Mouse (Mus musculus) CH12.LX (cell line): ENCODE measurements around the gene Cdyl2. TPM values are rescaled to one million over a fixed set of nuclear protein-coding genes. Genes with fewer than 3 reads are reported as not detected.

Source experiments
- DNase-seq: peaks from one replicate; pipeline ENCODE4 v3.0.0-alpha.2; 2013; ENCODE audit errors: extremely low read depth
- H3K27ac ChIP-seq: 2 replicates; pipeline ENCODE4 v1.5.1; 2012; ENCODE audit warnings: low read depth, mild to moderate bottlenecking, control low read depth, moderate library complexity; ENCODE audit not compliant: insufficient read depth
- H3K27me3 ChIP-seq: replicated peaks from 2 replicates; pipeline ENCODE3; 2012; ENCODE audit warnings: inconsistent platforms
- H3K36me3 ChIP-seq, 2 experiments: replicated peaks in 1 of 2; 2 replicates each; pipeline versions ENCODE3 to v1.6.1; 2012; ENCODE audit warnings: inconsistent platforms in 1 of 2, low read length in 1 of 2, mild to moderate bottlenecking in 1 of 2, mixed read lengths in 1 of 2, moderate library complexity in 1 of 2; ENCODE audit not compliant: control insufficient read depth in 1 of 2, insufficient read depth in 1 of 2
- H3K4me1 ChIP-seq, 2 experiments: 2 replicates each; pipeline ENCODE4 v1.6.1; 2012; ENCODE audit warnings: inconsistent platforms in 1 of 2, moderate library complexity in 1 of 2; ENCODE audit not compliant: insufficient read depth in 2 of 2, control insufficient read depth in 1 of 2
- H3K4me2 ChIP-seq: 2 replicates; pipeline ENCODE4 v1.6.1; 2012; ENCODE audit warnings: low read depth, mild to moderate bottlenecking, control low read depth; ENCODE audit not compliant: poor library complexity, insufficient read depth, severe bottlenecking
- H3K4me3 ChIP-seq, 3 experiments: fragments of 150-350 bp in 1 of 3; sonication (generic) in 1 of 3; replicated peaks in 1 of 3; 2 replicates each; pipeline versions ENCODE3 to v1.5.1; 2011 to 2012; ENCODE audit warnings: low read depth in 2 of 3, low read length in 2 of 3, mild to moderate bottlenecking in 2 of 3, moderate library complexity in 2 of 3, control low read depth in 1 of 3, improper control_type of control experiment in 1 of 3, inconsistent platforms in 1 of 3, mixed read lengths in 1 of 3; ENCODE audit not compliant: poor library complexity in 1 of 3
- H3K79me2 ChIP-seq: replicated peaks from 2 replicates; pipeline ENCODE4 v1.6.1; 2012; ENCODE audit warnings: mild to moderate bottlenecking, moderate library complexity; ENCODE audit not compliant: control insufficient read depth, poor library complexity, insufficient read depth, severe bottlenecking; ENCODE audit errors: extremely low read depth
- H3K9ac ChIP-seq: 2 replicates; pipeline ENCODE4 v1.6.1; 2012; ENCODE audit warnings: low read depth, mild to moderate bottlenecking, control low read depth, moderate library complexity; ENCODE audit not compliant: insufficient read depth
- H3K9me3 ChIP-seq: replicated peaks from 2 replicates; pipeline ENCODE3; 2012; ENCODE audit warnings: low read length, inconsistent platforms, mixed read lengths
- ELF1 ChIP-seq: IDR thresholded peaks from 2 replicates; pipeline ENCODE4 v1.6.1; 2014; ENCODE audit warnings: low read depth, mild to moderate bottlenecking, inconsistent platforms, low read length, improper control_type of control experiment
- ETS1 ChIP-seq: conservative IDR thresholded peaks from 2 replicates; pipeline ENCODE4 v1.6.1; 2012; ENCODE audit warnings: low read depth, mild to moderate bottlenecking, inconsistent platforms, low read length, improper control_type of control experiment, moderate library complexity
- HCFC1 ChIP-seq: IDR thresholded peaks from 2 replicates; pipeline ENCODE4 v1.6.1; 2012; ENCODE audit warnings: low read depth, mild to moderate bottlenecking, inconsistent platforms, low read length, improper control_type of control experiment
- JUND ChIP-seq: conservative IDR thresholded peaks from 2 replicates; pipeline ENCODE4 v1.6.1; 2011; ENCODE audit warnings: low read depth, low read length, improper control_type of control experiment
- MAX ChIP-seq: IDR thresholded peaks from 2 replicates; pipeline ENCODE4 v1.6.1; 2011; ENCODE audit warnings: low read length, improper control_type of control experiment
- MYC ChIP-seq: IDR thresholded peaks from 2 replicates; pipeline ENCODE4 v1.6.1; 2011; ENCODE audit warnings: low read depth, mild to moderate bottlenecking, improper control_type of control experiment, low read length
- NELFE ChIP-seq: IDR thresholded peaks from 2 replicates; pipeline ENCODE4 v1.6.1; 2011; ENCODE audit warnings: low read depth, low read length, improper control_type of control experiment
- POLR2A ChIP-seq: IDR thresholded peaks from 2 replicates; pipeline ENCODE4 v1.6.1; 2011; ENCODE audit warnings: low read depth, mild to moderate bottlenecking, improper control_type of control experiment, low read length
- RAD21 ChIP-seq: IDR thresholded peaks from 2 replicates; pipeline ENCODE4 v1.6.1; 2011; ENCODE audit warnings: low read depth, mild to moderate bottlenecking, low read length, improper control_type of control experiment, moderate library complexity
- SMC3 ChIP-seq: IDR thresholded peaks from 2 replicates; pipeline ENCODE4 v1.6.1; 2011; ENCODE audit warnings: low read depth, low read length, improper control_type of control experiment
- TBP ChIP-seq: conservative IDR thresholded peaks from 2 replicates; pipeline ENCODE4 v1.6.1; 2011; ENCODE audit warnings: low read depth, low read length, improper control_type of control experiment
- UBTF ChIP-seq: IDR thresholded peaks from 2 replicates; pipeline ENCODE4 v1.6.1; 2012; ENCODE audit warnings: low read depth, mild to moderate bottlenecking, inconsistent platforms, low read length, improper control_type of control experiment, moderate library complexity
- USF2 ChIP-seq: conservative IDR thresholded peaks from 2 replicates; pipeline ENCODE4 v1.6.1; 2011; ENCODE audit warnings: low read depth, low read length, improper control_type of control experiment
- ZC3H11A ChIP-seq: IDR thresholded peaks from 2 replicates; pipeline ENCODE4 v1.6.1; 2012; ENCODE audit warnings: low read depth, mild to moderate bottlenecking, inconsistent platforms, low read length, improper control_type of control experiment
- ZKSCAN1 ChIP-seq: IDR thresholded peaks from 2 replicates; pipeline ENCODE4 v1.6.1; 2012; ENCODE audit warnings: low read depth, inconsistent platforms, low read length, improper control_type of control experiment, borderline replicate concordance
- dilution Hi-C: fragments of 300-500 bp; cut with MboI; formaldehyde crosslinking; loops from 2 replicates; pipeline ENCODE4 v1.14.3; 2020; ENCODE audit warnings: low sequenced_read_pairs; ENCODE audit not compliant: extremely low pct_unique_long_range_greater_than_20kb, extremely low pct_ligation_motif_present
- in situ Hi-C: fragments of 300-500 bp; cut with MboI; formaldehyde crosslinking; loops from 3 replicates; pipeline ENCODE4 v1.14.3; 2019; ENCODE audit warnings: low sequenced_read_pairs, low pct_ligation_motif_present, low pct_unique_long_range_greater_than_20kb, mixed read lengths
- polyA plus RNA-seq: library from polyadenylated mRNA; unstranded; fragments of >175 nt; gene quantifications from 2 replicates; pipeline ENCODE4 v1.2.1, GENCODE M21; 2012; ENCODE audit warnings: low read depth; ENCODE audit not compliant: insufficient read length
- total RNA-seq, 2 experiments: library from RNA; depleted of rRNA; stranded (reverse); fragments of 300-350 nt in 1 of 2; fragments of >200 nt in 1 of 2; gene quantifications; 2 replicates each; pipeline ENCODE4 v1.2.3; 2012 to 2014

Gene Cdyl2
- total and polyA plus RNA-seq, 3 experiments: 4.4 to 9.4 (median 6.9) TPM

- Histone ChIP-seq H3K36me3 (peaks cover 3 to 40% of the 10 kb centered on the region in 2 experiments), H3K4me3 (no peak overlapping the region), H3K9me3 (no peaks in the 10 kb centered on the region), H3K27me3 (no peaks in the 10 kb centered on the region), H3K4me1 (peaks cover 19 to 76% of the 10 kb centered on the region in 2 experiments), H3K4me2 (no peak overlapping the region), H3K9ac (no peak overlapping the region), H3K79me2 (no peaks in the 10 kb centered on the region), H3K27ac (no peak overlapping the region)
- dilution Hi-C loops (no loop called here), in situ Hi-C loops (no loop called here)
- TF ChIP-seq HCFC1 (no peak), MYC (no peak), TBP (no peak), MAX (no peak), ZC3H11A (no peak), UBTF (no peak), JUND (no peak), NELFE (no peak), ETS1 (no peak), ZKSCAN1 (no peak), ELF1 (no peak), RAD21 (no peak)
- no peak for DNase-seq
Measured at GRCm38 (mm10) chr8:116621158-116621961, 111.4 kb downstream of the Cdyl2 start.

- H3K4me3 ChIP-seq: no peak overlapping the region
- H3K9me3 ChIP-seq: no peaks in the 10 kb centered on the region
- no peak overlapping the region for H3K27ac ChIP-seq
- in situ Hi-C loops (no loop called here), dilution Hi-C loops (no loop called here)
- H3K4me1 ChIP-seq: peaks cover 19 to 75% of the 10 kb centered on the region in 2 experiments
- no peak overlapping the region for H3K4me2 ChIP-seq
- peaks cover 3 to 49% of the 10 kb centered on the region in 2 experiments for H3K36me3 ChIP-seq
- H3K79me2 ChIP-seq: no peaks in the 10 kb centered on the region
- H3K9ac ChIP-seq: no peak overlapping the region
- no peak for DNase-seq
- no peaks in the 10 kb centered on the region for H3K27me3 ChIP-seq
- TF ChIP-seq POLR2A (no peak), SMC3 (no peak), ETS1 (no peak), JUND (no peak), USF2 (no peak)
Measured at GRCm38 (mm10) chr8:116619686-116620320, 113.0 kb downstream of the Cdyl2 start.
